Mouse (Mus musculus): Measurements from ENCODE around the gene Gm5134.

The Gm5134 gene

DNA sequence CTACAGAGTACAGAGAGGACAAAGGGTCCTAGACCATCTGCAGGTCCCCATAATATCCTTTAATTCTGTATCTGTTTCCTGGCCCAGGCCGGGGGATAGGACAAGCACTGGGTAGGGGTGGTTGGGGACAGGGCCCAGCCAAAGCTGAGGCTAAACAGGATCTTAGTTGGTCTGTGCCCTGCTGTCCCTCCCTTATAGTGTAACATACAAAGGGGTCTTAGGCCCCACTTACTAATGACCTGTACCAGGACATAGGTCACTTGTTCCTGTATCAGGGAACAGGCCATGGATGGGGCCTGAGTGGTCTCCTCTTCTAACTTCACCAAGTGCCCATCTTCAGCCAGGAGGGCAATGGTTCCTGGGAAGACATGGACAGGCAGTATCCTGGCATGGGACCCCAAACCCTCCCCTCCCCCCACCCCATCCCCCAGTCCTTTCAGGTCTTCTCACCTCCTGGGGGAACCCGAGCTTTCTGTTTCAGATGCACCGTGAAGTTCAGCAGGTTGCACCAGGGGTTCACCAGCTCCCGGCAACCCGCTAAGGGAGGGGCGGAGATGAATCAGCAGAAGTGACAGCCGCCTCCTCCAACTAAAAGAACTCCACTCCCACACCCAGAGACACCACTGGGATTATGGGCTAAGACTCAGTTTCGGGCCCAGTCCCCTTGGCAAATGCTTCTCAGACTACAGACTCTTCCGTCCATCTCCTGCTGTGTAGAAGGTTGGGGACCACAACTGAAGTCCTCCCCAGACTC is 14.7 kb upstream of the Gm5134 start:
- DNase-seq (ENCODE audit: low spot score): no peak

DNA sequence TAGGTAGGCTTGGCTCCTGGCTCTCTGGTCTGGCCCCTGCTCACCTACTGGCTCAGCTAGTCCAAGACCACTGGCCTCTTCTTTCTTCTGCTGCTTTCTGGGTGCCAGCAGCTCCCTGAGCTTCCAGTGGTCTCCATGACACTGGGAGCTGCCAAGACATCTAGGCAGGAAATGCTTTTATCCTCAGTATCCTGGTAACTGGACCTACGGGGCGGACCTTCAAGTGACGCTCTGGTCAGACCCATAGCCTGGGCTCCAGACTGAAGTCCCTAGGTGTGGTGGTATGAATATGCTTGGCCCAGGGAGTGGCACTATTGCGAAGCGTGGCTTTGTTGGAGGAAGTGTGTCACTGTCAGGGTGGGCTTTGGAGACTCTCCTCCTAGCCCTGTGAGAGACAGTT is 13.8 kb upstream of the Gm5134 start, which contains the start of gene Gm867:
TSS of gene Gm867 (minus strand) at position 153 of the 400 bp plus-strand sequence.
- DNase-seq (ENCODE audit: low spot score): no peak

DNA sequence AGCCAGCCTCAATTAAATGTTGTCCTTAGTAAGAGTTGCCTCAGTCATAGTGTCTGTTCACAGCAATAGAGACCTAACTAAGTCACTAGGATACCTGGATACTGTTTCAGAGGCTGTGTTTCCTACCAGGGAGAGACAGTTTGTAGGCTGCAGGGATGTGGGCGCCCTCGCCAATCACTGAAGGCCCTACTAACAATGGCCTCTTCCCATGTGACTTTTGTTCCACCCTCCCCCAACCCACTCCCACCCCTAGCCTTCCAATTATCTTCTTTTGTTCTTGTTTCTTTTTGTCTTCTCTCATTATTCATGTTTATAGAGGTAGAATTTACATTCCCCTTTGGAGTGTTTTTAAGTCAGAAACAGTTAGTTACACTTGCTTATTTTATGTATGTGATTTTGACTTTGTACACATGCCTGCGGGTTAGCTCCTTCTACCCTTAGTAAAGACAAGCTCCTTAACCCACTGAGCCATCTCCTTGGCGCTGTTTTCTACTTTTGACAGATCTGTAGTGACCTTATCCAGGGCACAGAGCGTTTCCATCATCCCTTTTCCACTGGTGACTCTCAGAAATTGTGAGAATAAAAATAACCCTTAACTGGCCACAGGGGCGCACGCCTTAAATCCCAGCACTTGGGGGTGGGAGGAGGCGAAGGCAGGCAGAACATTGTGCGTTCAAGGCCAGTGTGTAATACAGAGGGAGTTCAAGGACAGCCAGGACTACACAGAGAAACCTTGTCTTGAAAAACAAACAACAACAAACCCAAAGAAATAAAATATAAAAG is 13.1 kb upstream of the Gm5134 start:
- no peak for DNase-seq (ENCODE audit: low spot score)

DNA sequence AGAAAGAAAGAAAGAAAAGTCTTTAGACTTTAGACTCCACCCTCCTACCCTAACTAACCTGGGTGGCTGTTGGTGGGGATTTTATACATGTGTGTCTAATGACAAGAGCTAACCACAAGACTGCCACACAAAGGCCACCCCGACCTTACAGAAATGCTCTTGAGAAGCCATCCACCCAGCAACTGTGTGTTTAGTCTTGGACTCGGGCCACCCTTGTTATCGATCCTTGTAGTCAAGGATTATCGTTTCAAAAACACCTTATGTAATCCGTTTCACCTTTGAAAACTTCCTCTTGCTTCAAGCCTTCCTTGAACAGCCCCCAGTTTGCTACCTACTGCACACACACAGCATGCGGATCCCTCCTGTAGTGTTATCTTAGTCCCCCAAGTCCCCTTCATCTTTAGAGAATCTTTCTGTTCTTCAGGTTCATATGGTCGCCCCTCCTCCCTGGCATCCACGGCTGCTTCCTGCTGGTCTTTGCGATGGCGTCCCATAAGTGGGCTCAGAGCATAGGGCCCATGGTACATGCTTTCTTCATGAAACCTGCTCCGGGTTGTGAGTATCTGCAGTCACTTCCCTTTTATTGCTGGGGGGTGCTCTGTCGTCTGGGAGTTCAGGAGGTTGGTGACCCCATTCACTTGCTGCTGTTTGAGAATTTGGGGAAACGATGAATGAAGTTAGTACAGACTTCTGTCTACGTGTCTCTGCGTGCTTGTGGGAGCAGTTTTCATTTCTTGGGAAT is 11.4 kb upstream of the Gm5134 start, which contains the start of gene Vpreb3:
TSS of gene Vpreb3 (plus strand) at position 322 of the 742 bp plus-strand sequence.
- no peak for DNase-seq (ENCODE audit: low spot score)

DNA sequence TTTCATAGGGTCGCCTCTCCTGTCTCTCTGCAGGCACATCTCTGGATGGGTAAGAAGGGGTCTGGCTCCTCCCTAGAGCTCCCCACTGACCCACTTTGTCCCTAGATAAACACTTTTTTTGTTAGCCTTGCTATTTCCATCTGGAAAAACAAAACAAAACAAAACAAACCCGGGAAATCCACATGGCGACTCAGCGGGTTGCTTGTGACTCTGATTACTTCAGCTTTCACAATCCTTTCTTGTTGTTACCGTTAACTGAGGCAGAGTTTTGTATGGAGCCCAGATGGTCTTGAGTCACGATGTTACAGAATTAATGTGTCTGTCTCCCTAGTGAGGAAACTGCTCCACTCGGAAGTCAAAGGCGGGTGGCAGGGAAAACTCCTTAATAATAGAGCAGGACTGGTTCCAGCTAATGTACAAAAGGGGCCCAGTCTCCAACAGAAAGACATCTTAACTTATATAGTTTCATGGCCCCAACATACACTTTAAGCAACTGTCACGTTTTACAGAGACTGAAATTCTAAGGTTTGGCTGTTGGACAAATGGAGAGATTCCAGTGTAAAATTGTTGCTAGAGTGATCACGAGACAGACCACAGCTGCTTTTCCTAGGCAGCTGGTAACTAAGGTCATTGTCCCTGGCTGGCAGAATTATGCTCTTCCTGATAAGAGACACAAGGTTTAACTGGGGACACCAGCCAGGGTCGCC is 10.1 kb upstream of the Gm5134 start:
- DNase-seq (ENCODE audit: low spot score): peak; percentile 53

DNA sequence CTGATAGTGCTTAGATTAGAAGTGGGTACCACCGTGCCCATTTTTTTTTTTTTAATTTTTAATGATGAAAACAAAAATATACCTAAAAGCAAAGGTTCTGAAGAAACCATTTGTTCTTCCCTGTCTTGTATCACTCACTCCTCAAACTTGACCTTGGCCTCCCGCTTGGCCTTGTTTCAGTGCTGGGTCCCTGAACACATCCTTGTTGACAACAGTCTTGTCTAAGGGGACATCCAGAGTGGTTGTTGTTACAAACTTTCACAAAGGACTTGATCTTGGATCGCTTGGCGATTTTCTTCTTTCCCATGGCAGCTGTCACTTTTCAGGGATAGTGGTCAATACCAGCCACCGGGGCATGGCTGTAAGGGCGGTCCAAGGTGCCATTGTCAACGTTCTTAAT is 9.1 kb upstream of the Gm5134 start:
- no peak for DNase-seq (ENCODE audit: low spot score)

DNA sequence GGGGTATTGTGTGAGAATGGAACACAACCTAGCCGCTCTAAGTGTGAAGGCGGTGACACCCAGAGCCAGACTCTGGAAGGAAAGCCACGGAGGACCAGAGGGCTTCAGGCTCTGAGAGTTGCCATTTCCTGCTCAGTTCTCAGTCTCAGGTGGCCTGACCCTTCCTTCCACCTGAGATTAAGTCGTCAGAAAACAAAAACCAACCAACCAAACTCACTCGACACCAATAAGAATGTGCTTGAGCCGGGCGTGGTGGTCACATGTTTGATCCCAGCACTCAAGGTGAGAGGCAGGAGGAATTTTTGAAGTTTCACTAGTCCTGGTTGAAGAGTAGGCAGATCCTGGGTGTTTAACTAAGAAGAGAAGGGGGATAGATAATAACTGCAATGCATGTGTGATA is 8.4 kb upstream of the Gm5134 start:
- no peak for DNase-seq (ENCODE audit: low spot score)

DNA sequence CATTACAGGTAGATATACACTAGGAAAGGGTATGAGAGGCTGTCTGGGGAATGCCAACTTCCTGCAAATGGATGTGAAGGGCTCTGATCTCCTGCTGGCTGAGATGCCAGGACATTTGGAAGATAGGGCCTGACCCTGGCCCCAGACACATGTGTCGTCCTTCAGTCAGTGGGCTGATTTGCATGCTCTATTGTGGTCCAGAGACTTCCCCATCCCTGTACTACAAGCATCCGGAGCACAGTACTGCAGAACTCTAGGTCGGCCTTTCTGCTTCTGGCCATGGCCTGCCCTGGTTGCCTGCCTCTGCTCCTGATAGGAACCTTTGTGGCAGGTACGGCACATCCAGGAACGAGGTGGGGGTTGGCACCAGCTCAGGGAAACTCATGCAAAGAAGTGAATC is 6.2 kb upstream of the Gm5134 start:
- no peak for DNase-seq (ENCODE audit: low spot score)

DNA sequence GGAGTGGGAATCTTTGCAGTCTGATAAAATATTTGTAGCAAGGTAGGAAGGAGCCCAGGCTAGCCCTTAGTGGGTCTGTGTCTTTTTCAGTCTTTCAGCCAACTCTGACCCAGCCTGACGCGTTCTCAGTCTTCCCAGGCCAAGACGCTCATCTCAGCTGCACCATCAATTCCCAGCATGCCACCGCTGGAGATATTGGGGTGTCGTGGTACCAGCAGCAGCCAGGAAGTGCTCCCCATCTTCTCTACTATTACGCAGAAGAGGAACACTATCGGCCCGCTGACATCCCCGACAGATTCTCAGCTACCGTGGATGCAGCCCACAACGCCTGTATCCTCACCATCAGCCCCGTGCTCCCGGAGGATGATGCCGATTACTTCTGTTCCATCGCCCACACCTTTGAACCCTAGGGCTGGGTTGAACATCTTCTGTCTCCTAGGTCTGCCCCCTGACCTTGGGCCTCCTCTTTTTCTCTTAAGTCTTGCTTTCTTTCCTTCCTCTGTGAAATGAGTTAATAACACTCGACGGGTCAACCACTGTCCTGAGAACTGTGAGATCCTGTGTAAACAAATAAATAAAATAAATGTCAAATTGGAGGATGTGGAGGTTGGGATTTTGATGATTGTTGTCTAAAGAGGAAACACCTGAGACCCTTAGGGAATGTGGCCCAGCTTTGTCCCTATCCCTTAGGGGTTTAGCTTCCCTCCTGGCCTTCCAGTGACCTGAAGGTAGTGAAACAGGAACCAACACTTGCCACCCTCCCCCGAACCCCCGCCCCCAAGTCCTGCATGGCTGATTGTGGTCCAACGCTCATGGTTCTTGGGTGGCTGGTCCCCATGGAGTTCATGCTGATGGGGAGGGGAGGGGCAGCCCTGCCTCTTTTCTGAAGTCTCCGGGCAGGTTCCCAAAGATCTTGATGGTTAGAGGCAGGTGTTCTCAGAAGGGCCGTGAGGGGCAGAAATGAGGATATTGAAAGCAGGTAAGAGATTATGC is 5.0 kb upstream of the Gm5134 start:
- no peak for DNase-seq (ENCODE audit: low spot score)

DNA sequence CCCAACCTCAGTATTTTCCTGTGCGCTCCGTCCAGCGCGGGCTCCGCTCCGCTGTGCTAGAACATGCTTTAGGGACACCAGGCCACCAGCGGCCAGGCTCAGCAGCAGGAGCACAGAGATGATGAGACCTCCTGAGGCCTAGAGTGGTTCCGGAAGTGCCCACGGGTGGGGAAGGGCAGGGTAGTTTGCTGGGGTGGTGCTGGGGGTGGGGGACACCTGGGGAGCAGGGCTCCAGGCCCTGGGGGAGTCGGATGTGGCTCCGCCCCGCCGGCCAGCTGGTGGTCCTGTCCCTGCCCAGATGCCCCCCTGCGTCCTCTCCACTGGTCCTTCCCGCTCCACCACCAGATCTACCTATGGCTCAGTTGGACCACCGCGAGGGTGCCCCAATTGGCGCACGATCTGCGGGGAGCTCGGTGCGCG is 3.5 kb upstream of the Gm5134 start:
- DNase-seq (ENCODE audit: low spot score): no peak

DNA sequence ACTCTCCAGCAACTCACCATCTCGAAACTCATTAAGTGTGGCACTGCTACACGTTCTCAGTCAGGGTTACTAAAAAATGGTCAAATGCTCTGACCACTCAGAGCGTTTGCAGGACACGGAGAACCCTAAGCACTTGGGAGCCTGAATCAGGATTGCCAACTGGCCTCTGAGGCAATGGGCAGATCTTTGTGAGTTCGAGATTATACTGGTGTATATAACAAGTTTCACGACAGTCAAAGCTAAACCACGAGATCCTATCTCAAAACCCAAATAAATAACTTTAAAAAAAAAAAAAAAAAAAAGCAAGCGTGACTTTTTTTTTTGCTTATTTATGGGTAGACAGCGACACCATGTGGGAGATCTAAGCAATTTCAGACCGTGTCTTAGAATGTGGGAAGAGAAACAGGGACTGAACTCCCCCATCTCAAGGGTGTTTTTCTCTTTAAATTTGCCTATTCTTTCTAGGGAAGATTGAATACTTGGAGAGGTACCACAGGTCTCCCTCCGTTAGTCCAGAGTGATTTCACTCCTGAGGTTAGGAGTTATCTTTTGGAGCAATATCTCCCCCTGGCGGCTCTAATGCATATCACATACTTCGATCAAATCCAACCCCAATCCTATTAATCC is 2.8 kb upstream of the Gm5134 start:
- peak; percentile 73 for DNase-seq (ENCODE audit: low spot score)

DNA sequence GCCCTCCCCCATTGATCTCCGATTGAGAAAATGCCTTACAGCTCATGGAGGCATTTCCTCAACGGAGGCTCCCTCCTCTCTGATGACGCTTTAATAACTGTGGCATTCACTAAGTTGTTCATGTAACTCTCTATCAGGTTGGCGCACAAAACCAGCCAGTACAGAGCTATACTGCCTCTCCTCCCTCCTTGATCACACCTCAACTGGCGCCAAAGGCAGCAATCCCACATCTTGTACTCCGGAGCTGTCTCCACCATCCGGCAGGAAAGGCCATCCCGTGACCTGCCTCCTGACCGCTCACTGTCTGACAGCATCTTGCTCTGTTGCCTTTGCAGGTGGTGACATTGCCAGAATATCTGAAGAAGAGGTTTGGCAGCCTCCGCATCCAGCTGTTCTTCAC is 19.5 kb downstream of the Gm5134 start:
- DNase-seq (ENCODE audit: low spot score): no peak

DNA sequence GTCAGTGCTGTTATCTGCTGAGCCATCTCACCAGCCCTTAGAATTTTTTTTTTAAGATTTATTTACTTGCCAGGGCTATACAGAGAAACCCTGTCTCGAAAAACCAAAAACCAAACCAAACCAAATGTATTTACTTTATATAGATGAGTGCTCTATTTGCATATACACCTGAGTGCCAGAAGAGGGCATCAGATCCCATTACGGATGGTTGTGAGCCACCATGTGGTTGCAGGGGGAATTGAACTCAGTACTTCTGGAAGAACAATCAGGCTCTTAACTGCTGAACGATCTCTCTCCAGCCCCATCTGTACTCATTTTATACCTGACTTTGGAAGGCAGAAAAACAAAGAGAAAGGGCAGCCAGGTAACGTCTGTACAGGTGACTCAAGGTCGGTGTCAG is 20.9 kb downstream of the Gm5134 start:
- peak; percentile 11 for DNase-seq (ENCODE audit: low spot score)

DNA sequence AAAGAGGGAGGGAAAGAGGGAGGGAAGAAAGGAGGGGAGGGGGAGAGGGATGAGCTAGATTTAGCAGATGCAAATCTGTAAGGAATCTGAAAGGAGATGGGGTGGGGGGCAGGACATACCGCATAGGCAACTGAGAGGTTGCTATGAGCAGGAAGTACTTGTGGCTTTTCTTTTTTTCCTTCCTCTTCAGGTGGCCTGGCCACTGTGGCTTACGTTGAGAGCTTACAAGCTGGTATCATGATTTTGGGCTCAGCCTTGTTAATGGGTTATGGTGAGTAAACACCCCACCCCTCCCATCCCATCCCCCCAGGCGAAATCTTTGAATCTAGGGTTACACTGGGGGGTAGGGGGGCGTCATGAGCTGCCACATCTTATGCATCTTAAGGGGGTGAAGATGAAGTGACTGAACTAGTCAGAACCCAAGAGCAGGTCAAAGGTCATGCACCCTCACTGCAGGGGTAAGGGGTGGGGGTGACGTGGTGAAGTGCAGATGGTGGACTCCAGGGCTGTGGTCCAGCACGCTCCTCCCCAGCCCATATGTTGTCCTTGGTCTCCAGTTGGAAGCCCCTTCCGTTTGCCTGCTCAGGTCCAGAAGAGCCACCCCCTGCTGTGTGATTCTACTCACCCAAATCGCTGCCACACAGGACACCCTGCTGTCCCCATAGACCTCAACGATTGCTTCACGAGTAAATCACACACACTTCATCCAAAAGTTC is 24.0 kb downstream of the Gm5134 start:
- no peak for DNase-seq (ENCODE audit: low spot score)

DNA sequence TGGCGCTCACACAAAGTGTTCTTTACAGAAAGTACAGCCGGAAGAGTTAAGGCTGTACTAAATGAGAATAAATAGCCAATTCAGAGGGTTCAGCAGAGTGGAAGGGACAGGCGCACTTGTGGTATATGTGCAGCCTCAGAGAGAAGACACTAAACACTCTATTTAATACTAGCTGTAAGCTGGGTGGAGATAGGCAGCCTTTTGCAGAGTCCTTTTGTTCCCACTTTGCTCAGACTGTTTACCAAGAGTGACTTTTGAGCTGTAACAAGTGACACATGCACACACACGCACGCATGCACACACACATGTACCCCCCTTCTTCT is 24.5 kb downstream of the Gm5134 start:
- DNase-seq (ENCODE audit: low spot score): no peak

DNA sequence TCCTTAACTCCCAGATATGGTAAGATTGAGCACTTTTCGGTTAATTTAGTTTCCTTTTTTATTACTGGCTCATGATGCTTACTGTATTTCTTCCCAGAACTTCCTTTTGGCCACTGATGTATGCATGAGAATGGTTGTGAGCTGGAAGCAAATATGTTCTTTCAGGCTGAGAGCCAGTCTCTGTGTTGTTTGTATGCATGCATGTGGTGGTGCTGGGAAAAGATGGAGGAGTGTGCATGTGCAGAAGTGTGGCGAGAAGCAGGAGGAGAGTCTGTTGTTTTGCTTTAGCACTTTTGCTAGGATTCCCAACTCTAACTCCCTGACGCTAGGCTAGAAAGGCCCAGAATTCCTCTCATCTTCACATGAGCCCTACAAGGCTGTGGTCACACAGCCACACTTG is 25.1 kb downstream of the Gm5134 start:
- no peak for DNase-seq (ENCODE audit: low spot score)

DNA sequence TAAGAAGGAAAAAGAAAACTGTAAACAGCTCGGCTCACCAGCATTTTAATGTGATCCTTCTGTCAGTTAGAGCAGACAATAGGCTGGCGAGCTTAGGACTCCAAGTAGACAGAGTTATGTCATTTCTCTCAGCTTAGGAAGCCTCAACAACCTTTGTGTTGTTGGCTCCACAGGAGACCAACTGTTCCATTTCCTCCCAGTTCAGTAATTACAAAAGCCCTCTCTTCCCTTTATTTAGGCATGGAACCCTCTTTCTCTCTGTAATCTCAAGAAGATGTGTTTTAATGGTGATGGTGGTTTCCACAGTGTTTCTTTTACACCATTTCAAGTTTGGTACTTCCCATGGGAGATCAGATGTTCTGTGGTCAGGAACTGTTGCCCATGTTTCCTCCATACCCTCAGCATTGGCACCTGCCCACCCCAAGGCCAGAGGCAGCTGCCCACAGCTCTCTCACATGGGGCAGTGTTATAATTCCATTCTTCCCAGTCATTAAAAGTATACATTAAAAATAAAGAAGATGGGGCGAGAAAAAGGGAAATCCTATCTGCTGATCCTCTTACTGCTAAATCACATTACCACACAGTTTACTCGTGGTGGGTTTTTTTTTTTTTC is 36.2 kb downstream of the Gm5134 start:
- DNase-seq (ENCODE audit: low spot score): no peak

DNA sequence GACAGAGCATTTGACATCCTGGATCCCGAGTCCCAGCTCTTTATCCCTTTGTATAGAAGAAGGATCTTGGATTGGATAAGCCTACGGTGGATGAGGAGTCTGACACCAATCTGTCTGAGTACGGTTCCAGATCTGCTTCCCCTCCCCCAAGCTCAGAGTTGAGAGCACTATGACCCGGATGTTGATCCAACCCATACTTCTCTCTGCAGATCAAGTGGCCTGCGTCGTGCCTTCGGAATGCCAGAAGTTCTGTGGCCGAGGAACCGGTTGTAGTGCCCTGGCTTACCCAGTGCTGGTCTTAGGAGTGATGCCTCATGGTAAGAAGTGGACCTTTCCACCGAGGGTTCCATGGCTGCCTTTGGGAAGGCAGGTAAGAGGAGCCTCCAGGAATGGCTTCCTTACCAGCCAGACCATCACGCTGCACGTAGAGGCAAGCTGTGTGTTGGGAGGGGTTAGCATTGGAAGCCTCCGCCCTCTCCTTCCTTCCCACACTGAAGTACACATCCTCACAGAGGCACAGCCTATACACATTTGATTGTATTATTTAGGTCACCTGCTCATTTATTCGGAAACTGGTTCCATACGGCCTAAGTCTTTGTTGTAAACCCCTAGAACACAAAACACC is 39.4 kb downstream of the Gm5134 start:
- no peak for DNase-seq (ENCODE audit: low spot score)

Measured in MN1 (cell line).